Mouse (Mus musculus): ENCODE data around the gene Bcl2l15.

Gene Bcl2l15

DNA sequence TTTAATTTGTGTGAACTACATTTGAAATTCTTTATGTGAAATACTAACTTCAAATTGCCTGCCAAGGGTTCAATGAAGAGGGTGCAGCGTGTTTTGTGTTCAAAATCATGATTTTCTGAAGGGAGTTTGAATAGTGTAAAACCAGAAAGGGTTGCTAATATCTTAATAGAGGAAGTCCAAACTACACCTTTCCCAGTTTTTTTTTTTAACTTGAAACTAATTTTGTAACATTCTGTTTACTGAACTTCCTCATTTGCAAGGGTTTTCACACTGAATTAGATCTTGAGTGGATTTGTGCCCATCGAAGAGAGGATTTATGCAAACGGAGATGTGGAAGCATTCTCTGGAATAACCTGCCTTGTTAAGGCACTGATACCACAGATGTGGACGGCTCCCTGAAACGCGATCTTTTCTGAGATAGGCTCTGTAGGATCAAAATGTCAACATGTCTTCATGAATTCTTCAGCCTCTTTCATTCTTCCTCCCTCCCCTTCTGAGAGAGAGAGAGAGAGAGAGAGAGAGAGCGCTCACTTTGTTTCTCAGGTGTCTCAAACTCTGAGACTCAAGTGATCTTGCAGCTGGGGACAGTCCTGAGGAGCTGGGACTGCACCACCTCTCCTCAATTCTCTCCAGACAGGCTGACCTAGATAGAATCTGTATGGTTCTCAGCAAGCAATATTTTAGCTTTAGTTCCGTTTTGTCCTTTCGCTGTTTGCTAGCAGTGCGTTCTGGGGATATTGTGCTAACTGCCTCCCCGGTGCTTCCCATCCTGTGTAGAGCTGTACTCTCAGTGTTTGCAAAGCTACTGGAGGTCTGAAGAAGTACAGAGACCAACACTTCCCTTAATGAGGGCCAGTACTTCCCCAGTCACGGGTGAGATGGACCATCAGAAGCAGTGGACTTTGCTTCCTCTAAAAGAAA, 26.7 kb downstream of the Bcl2l15 start, which contains the start of gene Ptpn22:
Gene Ptpn22, plus strand, starts transcription at position 915 of the 921 bp plus-strand sequence.
- in situ Hi-C loops (cut with MboI; ENCODE audit: unreplicated experiment in 2 of 2): no loop called here

DNA sequence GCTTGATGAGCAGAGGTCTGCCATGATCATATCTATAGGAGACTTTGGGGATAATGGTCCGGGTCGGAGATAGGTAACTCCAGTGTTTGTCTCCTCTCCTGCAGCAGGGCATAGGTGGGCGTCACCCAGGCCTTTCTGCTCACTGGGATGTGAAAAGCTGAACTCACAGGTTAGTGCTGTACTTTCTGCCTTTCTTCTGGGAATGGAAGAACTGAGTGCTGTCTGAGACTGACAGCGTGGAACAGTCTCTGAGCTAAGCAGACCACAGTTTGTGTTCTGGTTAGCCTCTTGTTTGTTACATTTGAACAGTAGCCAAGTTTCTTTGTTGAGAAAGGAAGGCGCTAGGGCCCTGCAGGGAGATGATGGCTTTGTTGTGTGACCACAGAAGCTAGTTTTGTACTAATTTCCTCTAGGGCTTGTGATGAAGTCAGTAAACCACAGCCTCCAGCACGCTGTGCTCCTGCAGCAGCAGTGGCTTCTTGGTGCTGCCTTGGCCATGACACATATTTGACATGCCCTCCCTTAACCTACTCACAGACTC, 27.5 kb downstream of the Bcl2l15 start:
- in situ Hi-C loops (cut with MboI; ENCODE audit: unreplicated experiment in 2 of 2): no loop called here

DNA sequence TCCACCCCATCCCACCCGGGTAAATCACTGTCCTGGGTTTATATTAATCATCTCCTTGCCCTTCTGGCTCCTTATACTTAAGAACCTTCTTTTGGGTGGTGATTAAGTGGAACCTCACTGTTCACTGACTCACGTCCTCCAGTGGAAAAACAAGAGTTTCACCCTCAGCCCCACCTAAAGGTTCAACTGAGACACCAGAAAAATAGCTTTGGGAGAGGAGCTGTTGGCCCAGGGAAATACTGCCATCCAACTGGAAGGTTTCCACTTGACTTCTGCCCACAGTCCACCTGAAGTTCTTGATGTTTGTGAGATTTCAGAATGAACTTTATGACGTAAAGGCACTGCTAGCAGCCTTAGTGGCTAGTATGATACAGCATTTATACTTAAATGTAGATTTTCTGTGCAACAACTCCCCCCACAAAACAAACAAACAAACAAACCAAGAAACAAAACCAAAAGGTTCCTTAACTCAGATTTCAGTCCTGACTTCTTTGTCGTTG, 30.4 kb downstream of the Bcl2l15 start:
- in situ Hi-C loops (cut with MboI; ENCODE audit: unreplicated experiment in 2 of 2): no loop called here

DNA sequence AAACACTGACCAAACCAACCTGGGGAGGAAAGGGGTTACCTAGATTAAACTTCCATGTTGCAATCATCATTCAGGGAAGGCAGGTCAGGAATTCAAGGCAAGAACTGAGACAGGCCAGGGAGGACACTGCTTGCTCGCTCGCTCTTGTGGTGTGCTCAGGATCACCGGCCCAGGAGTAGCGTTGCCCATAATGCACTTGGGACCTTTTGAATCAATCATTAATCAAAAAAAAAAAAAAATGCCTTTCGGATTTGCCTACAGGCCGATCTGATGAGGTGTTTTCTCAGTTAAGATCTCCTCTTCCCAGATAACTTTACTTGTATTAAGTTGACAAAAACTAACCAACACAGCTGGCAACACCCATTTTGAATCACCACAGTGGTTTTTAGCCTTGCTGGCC, 31.8 kb downstream of the Bcl2l15 start:
- in situ Hi-C loops (cut with MboI; ENCODE audit: unreplicated experiment in 2 of 2): no loop called here

DNA sequence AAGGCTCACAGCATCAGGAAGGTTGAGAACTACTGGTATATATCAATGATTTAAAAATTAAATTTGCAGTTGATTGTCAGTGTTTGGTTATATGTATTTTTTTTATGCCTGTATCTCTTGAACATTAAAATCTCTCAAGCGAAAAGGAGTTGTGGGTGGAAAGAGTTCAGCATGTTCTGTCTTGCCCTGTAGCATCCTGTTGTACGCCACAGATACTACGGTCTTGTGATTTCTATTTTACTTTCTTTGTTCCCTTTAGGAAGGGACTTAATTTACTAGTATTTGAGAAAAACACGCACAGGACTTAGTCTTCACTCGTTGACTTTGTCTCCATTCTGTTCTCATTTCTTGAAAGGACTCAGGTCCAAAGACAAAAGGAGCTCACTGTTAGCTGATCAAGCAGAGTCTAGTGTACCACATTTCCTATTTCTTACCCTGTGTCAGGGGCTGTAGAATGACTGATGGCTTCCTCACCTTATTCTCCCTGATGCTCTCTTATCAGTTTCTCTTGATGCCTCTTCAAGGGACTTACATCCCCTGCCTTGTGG, 35.1 kb downstream of the Bcl2l15 start:
- in situ Hi-C loops (cut with MboI; ENCODE audit: unreplicated experiment in 2 of 2): no loop called here

DNA sequence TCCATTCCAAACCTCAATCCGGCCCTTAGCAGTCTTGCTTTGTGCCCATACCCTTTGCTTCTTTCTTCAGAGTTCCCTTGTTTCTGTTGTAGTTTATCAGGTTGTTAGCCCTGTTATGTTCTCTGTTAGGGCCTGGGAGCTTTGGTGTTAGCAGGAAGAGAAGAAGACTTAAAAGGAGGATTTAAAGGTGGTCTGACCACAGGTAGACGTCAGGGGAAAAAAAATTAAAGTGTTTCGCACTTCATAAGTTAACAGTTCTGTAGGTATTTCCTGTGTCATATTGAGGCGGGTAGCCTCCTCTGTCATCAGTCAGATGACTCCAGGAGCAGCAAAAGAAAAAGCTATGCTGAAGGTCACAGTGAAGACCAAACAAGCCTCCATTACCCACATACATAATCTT, 35.6 kb downstream of the Bcl2l15 start:
- in situ Hi-C loops (cut with MboI; ENCODE audit: unreplicated experiment in 2 of 2): no loop called here

DNA sequence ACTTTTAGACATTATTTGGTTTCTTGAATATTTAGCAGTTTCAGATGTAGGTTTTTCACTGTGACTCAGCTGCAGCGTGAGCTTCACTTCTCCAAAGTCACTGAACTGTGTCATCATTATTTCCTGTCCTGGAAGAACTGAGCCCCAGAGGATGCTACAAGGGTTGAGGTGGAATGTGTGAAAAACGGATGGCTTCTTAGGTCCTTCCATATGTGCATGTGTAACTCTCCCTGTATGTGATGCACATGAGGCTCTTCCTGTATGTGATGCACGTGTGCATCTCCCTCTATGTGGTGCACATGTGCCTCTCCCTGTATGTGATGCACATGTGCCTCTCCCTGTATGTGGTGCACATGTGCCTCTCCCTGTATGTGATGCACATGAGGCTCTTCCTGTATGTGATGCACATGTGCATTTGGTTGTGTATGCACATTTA, 40.3 kb downstream of the Bcl2l15 start:
- in situ Hi-C loops (cut with MboI; ENCODE audit: unreplicated experiment in 2 of 2): no loop called here

DNA sequence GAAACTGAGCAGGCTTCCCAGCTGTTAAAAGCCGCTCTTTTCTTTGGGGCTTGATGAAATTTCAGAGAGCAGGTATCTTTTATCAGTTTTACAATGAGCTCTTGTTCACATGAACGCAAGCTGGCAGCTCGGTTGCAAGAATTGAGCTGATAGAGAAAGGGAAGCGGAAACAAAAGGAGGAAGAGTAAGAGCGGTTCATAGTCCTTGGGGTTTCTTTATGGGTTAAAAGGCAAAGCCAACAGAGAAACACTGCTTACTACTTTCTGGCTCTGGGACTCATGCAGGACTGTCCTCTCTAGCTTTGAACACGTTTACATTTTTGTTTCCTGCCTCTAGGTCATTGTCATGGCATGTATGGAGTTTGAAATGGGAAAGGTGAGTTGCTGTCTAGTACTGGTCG, 41.9 kb downstream of the Bcl2l15 start:
- in situ Hi-C loops (cut with MboI; ENCODE audit: unreplicated experiment in 2 of 2): no loop called here

DNA sequence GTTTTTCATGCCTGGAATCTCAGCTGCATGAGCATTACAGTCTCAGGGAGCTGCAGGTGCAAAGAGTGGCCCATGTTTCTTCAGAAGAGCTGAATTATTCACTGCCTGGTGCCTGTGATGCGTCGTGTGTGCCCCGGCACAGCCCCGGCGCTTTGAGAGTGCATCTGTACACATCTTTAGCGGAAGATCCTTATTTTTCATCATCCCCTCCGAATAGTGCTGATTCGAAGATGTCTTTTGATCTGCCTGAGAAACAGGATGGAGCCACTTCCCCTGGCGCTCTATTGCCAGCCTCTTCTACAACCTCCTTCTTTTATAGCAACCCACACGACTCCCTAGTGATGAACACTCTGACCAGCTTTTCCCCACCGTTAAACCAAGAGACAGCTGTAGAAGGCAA, 53.5 kb downstream of the Bcl2l15 start:
- in situ Hi-C loops (cut with MboI; ENCODE audit: unreplicated experiment in 2 of 2): loop anchor here (5.0 to 25.0 kb wide), 5 partner anchors 34 to 491 kb away; partner anchors contain the start of genes Bcl2l15 (in 1 of the 2), Gm10964 (in 1 of the 2) and Olfml3 (in 1 of the 2)

DNA sequence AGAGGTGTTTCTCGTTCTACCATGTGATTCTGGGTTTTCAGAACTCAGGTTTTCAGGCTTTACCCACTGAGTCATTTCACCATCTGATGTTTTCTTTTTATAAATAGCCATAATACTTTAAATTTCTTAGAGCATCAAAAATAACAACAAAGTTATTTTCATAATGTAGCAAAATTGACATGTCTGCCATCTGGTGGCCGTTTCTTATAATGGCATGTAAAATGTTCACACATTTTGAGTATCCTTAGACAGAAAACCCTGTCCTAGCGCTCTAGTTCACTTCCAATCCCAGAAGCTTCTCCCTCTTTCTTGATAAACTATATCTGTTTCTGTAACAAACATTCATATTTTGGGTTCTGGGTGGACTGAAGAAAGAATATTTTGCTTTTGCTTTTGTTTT, 55.2 kb downstream of the Bcl2l15 start:
- in situ Hi-C loops (cut with MboI; ENCODE audit: unreplicated experiment in 2 of 2): loop anchor here (5.0 to 25.0 kb wide), 5 partner anchors 35 to 493 kb away; partner anchors contain the start of genes Bcl2l15 (in 1 of the 2), Gm10964 (in 1 of the 2) and Olfml3 (in 1 of the 2)

DNA sequence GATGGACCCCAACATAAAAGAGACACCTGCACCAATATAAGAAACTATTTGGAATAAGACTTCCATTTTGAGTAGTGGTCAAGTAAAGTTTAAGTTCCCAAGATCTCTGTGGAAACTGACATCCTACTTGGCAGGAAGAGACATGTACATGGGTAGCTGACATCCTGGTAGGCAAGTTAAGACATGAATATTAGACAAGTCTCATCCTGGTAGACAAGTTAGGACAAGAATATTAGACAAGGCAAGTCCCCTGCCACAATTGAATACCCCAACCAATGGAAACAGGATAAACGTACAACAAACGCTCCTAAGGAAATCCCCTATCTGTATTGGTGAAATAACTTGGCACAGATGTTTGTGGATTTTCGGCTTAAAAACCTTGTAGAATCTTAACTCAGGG, 61.0 kb downstream of the Bcl2l15 start:
- in situ Hi-C loops (cut with MboI; ENCODE audit: unreplicated experiment in 2 of 2): loop anchor here in 1 of 2 experiments (5.0 to 25.0 kb wide), 2 partner anchors 156 to 456 kb away; partner anchors contain the start of genes Gm10964 and Olfml3
